Mouse (Mus musculus): Measurements from ENCODE around the gene Mylk4. TPM values are rescaled to one million over a fixed set of nuclear protein-coding genes. Genes with fewer than 3 reads are reported as not detected.

The Mylk4 gene
- polyA plus RNA-seq (2016; fragmentation: Nextera tagmentation; extraction: Ambion mirVana): 0.13 and 0.26 TPM in 2 replicates

GRCm38 (mm10) chr13:32783816-32784215 lies at the start of gene Mylk4:
TSS of gene Mylk4 (minus strand) at chr13:32783954.
- H3K4me1 ChIP-seq: no peaks in the 10 kb centered on the region
- WGBS: 80% methylated on average over 8 of the region's 8 CpGs
- DNase-seq (ENCODE audit: low spot score): no peak

GRCm38 (mm10) chr13:32833237-32833636 lies 49.5 kb upstream of the Mylk4 start:
- Histone ChIP-seq H3K4me1 (no peaks in the 10 kb centered on the region), H3K4me3 (no peak overlapping the region), H3K27me3 (ENCODE audit: low read depth, poor library complexity, severe bottlenecking) (no peaks in the 10 kb centered on the region), H3K36me3 (no peaks in the 10 kb centered on the region), H3K27ac (no peak overlapping the region), H3K9me3 (replicated peaks) (no peaks in the 10 kb centered on the region)
- DNase-seq (ENCODE audit: low spot score): no peak
- 82% methylated on average over 6 of the region's 6 CpGs for WGBS

More at GRCm38 (mm10) chr13:32783816-32784215, at the start of gene Mylk4:
- Histone ChIP-seq H3K4me3 (no peak within 1 kb of the TSS), H3K27me3 (ENCODE audit: low read depth, poor library complexity, severe bottlenecking) (no peaks in the 10 kb centered on the region), H3K36me3 (no peaks in the 10 kb centered on the region), H3K27ac (no peak within 1 kb of the TSS), H3K9me3 (replicated peaks) (no peaks in the 10 kb centered on the region)

- H3K27ac ChIP-seq: no peak overlapping the region
- no peaks in the 10 kb centered on the region for H3K4me1 ChIP-seq
- no peaks in the 10 kb centered on the region for H3K36me3 ChIP-seq
- DNase-seq (ENCODE audit: low spot score): no peak
- H3K4me3 ChIP-seq: no peak overlapping the region
- WGBS: 81% methylated on average over 3 of the region's 3 CpGs
- H3K27me3 ChIP-seq (ENCODE audit: low read depth, poor library complexity, severe bottlenecking): no peaks in the 10 kb centered on the region
- no peaks in the 10 kb centered on the region for H3K9me3 ChIP-seq (replicated peaks)
Measured at GRCm38 (mm10) chr13:32832776-32833175, 49.0 kb upstream of the Mylk4 start.

DNA sequence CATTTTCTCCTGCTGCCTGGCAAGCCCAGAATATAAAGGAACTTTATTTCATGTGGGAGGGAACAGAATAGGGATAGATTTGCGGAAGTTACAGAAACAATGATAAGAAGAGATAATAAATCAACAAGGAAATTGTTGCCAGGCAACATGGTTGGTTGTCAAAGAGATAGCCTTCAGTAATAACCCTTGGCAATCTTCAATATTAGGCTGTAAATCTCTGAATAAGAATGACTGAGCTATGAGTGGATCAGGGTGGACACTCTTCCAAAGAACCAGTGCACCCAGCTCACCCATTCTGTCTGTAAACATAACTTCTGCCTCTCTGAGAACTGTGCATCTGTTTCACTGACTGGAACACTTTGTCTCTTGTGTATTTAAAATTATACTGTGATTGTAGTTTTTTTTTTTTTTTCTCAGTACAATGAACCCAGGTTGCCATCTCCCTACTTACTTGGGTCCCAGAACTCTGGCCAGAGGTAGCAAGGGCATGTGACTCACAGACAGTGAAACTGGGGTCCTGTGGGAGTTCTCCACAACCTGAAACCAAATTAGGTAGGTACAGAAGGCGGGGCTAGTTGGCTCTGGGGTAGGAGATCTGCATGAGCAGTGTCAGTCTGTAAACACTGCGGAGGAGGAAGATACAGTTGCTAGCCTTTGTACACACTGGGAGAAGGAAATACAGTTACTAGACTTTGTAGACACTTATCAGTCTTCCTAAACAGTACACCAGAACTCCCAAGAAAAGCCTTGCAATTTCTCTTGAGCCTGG lies 47.9 kb upstream of the Mylk4 start:
- WGBS: 85% methylated on average over 3 of the region's 3 CpGs
- no peak overlapping the region for H3K4me3 ChIP-seq
- H3K27me3 ChIP-seq (ENCODE audit: low read depth, poor library complexity, severe bottlenecking): no peaks in the 10 kb centered on the region
- no peak for DNase-seq (ENCODE audit: low spot score)
- no peaks in the 10 kb centered on the region for H3K4me1 ChIP-seq
- no peaks in the 10 kb centered on the region for H3K9me3 ChIP-seq (replicated peaks)
- no peaks in the 10 kb centered on the region for H3K36me3 ChIP-seq
- H3K27ac ChIP-seq: no peak overlapping the region

GRCm38 (mm10) chr13:32828886-32829285 lies 45.1 kb upstream of the Mylk4 start:
- DNase-seq (ENCODE audit: low spot score): no peak
- Histone ChIP-seq H3K36me3 (no peaks in the 10 kb centered on the region), H3K27me3 (ENCODE audit: low read depth, poor library complexity, severe bottlenecking) (no peaks in the 10 kb centered on the region), H3K4me3 (no peak overlapping the region), H3K9me3 (replicated peaks) (no peaks in the 10 kb centered on the region), H3K4me1 (no peaks in the 10 kb centered on the region), H3K27ac (no peak overlapping the region)
- 87% methylated on average over 4 of the region's 4 CpGs for WGBS

DNA sequence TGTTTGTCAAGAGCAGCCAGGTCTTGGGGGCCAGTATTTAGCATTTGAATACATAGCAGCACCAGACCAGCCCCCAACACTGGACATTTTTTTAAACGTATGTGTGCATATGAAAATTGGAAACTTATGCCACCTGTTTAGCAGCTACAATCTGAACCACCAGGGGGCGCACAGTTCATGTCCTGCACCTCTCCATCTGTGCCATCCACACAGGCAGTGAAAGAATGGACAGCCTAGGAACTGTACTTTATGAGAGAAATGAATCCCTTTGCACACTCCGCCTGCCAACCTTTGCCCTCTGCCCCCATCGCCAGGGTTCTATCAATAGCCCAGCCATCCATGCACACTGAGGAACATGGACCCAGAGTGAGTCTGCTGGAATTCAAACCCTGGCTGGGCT lies 44.2 kb upstream of the Mylk4 start:
- Histone ChIP-seq H3K36me3 (0 out of 2 replicates have a peak, but pooled peaks cover 3% of the 10 kb centered on the region), H3K4me3 (no peak overlapping the region), H3K27me3 (ENCODE audit: low read depth, poor library complexity, severe bottlenecking) (no peaks in the 10 kb centered on the region), H3K9me3 (replicated peaks) (no peaks in the 10 kb centered on the region), H3K4me1 (no peaks in the 10 kb centered on the region), H3K27ac (no peak overlapping the region)
- DNase-seq (ENCODE audit: low spot score): peak; percentile 63
- WGBS: 63% methylated on average over 4 of the region's 4 CpGs

- H3K4me3 ChIP-seq: no peak overlapping the region
- DNase-seq (ENCODE audit: low spot score): no peak
- no peaks in the 10 kb centered on the region for H3K9me3 ChIP-seq (replicated peaks)
- peaks cover 8% of the 10 kb centered on the region; the same call in 1 of the 2 replicates for H3K36me3 ChIP-seq
- no peaks in the 10 kb centered on the region for H3K4me1 ChIP-seq
- H3K27ac ChIP-seq: no peak overlapping the region
- WGBS: 81% methylated on average over 3 of the region's 3 CpGs
- H3K27me3 ChIP-seq (ENCODE audit: low read depth, poor library complexity, severe bottlenecking): no peaks in the 10 kb centered on the region
Measured at GRCm38 (mm10) chr13:32827111-32827822, 43.5 kb upstream of the Mylk4 start.

- Histone ChIP-seq H3K27me3 (ENCODE audit: low read depth, poor library complexity, severe bottlenecking) (no peaks in the 10 kb centered on the region), H3K4me3 (no peak overlapping the region), H3K36me3 (peaks cover 22% of the 10 kb centered on the region), H3K4me1 (no peaks in the 10 kb centered on the region), H3K9me3 (replicated peaks) (no peaks in the 10 kb centered on the region), H3K27ac (no peak overlapping the region)
- WGBS: 91% methylated on average over 8 of the region's 8 CpGs
- DNase-seq (ENCODE audit: low spot score): no peak
Measured at GRCm38 (mm10) chr13:32825546-32825945, 41.8 kb upstream of the Mylk4 start.

DNA sequence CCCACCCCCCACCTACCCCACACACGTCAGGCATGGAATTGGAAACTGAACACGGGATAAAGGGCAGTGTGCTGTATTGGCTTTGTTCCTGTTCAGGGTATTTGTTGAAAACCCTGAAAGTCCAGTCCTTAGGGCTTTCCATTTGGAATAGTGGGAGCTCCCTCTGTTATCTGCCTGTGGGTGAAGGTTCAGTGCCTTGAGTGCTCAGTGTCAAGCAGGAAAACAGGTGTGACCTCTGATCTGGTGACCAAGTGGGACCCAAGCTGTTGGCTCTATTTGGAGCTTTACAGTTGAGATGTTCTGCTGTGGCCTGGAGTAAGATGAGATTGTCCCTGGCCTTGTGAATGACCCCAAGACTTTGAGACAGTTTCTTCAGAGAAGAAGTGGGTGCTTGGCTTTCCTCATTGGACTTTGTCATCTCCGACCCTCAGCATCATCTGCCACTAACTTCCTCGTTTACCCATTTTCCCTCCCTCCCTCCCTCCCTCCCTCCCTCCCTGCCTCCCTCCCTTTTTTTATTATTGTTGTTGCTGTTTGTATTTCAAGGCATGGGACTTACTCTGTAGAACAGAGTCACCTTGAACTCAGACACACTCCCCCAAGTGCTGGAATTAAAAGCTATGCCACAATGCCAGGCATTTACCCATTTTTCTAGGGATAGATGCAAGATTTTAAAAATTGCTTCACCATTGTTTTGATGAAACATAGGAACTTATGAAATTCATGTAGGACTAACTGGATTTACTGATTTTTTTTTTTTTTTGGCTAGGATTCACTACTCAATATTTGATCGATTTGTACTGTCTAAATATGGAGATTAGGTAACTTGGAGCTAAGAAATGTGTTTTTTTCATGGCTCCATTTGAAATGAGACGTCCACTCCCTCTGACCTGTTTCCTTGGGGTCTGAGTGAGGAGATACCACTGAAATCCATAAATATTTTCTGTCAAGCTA lies 40.9 kb upstream of the Mylk4 start:
- H3K4me1 ChIP-seq: no peaks in the 10 kb centered on the region
- 86% methylated on average over 6 of the region's 6 CpGs for WGBS
- DNase-seq (ENCODE audit: low spot score): no peak
- H3K36me3 ChIP-seq: peaks cover 31% of the 10 kb centered on the region
- H3K27me3 ChIP-seq (ENCODE audit: low read depth, poor library complexity, severe bottlenecking): no peaks in the 10 kb centered on the region
- no peak overlapping the region for H3K27ac ChIP-seq
- H3K4me3 ChIP-seq: no peak overlapping the region
- H3K9me3 ChIP-seq (replicated peaks): no peaks in the 10 kb centered on the region

DNA sequence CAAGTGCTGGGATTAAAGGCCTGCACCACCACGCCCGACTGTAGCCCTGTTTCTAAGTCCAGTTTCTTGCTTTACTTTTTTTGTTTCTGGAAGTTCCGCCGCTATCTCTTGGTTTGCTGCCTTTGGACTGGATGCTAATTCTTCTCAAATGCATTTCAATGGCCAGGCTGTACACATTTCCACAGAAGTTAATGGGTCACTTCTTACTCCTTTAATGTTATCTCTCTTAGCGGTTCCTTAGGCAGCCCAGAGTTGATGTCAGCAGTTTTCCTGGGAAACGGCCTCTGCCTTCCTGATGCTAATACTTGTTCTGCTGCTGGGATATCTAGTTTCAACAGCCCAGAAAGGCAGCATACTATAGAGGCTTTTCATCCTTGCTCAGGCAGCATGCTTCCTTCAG lies 39.4 kb upstream of the Mylk4 start:
- Histone ChIP-seq H3K36me3 (peaks cover 44% of the 10 kb centered on the region), H3K4me3 (no peak overlapping the region)
- WGBS: 88% methylated on average over 6 of the region's 6 CpGs

DNA sequence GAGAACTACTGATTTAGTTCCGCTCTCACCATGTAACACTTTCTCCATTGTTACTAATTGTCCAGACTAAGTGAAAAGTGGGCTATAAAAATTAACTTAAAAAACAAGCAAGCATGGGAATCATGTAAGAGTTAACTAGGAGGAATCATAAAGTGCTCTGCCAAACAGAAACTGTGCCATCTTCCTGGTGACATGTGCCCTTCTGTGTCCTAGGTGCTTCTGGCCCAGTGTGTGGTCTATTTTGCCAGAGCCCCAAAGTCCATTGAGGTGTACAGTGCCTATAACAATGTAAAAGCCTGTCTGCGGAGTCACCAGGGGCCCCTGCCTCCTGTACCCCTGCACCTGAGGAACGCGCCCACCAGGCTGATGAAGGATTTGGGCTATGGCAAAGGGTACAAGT lies 37.9 kb upstream of the Mylk4 start:
- no peaks in the 10 kb centered on the region for H3K27me3 ChIP-seq (ENCODE audit: low read depth, poor library complexity, severe bottlenecking)
- no peaks in the 10 kb centered on the region for H3K9me3 ChIP-seq (replicated peaks)
- peaks cover 57% of the 10 kb centered on the region for H3K36me3 ChIP-seq
- H3K27ac ChIP-seq: no peak overlapping the region
- H3K4me1 ChIP-seq: no peaks in the 10 kb centered on the region
- WGBS: 92% methylated on average over 4 of the region's 4 CpGs
- DNase-seq (ENCODE audit: low spot score): no peak
- H3K4me3 ChIP-seq: no peak overlapping the region

More for the DNA sequence above, 39.4 kb upstream of the Mylk4 start:
- no peaks in the 10 kb centered on the region for H3K27me3 ChIP-seq (ENCODE audit: low read depth, poor library complexity, severe bottlenecking)
- no peaks in the 10 kb centered on the region for H3K9me3 ChIP-seq (replicated peaks)
- no peak for DNase-seq (ENCODE audit: low spot score)
- H3K27ac ChIP-seq: no peak overlapping the region
- no peaks in the 10 kb centered on the region for H3K4me1 ChIP-seq

DNA sequence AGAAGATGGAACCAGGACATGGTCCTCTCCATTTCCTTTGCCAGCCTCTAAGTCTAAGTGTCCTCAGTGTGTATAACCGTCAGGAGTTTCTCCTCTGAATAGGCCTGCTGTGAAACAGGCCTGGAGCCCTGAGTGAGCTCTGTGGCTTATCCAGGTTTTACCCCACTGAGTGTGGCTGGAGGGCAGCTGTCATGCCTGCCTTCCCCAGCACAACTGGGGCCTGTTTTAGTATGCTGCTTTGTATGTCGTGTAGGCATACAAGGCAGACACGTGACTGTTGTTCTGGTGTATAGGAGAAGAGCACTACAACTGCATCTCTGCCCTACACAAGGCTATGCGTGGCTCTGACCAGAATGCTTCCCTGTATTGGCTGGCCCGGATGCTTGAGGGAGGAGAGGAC lies 36.2 kb upstream of the Mylk4 start:
- Histone ChIP-seq H3K36me3 (peaks cover 64% of the 10 kb centered on the region), H3K27ac (no peak overlapping the region), H3K9me3 (replicated peaks) (no peaks in the 10 kb centered on the region), H3K27me3 (ENCODE audit: low read depth, poor library complexity, severe bottlenecking) (no peaks in the 10 kb centered on the region), H3K4me3 (no peak overlapping the region), H3K4me1 (no peaks in the 10 kb centered on the region)
- no peak for DNase-seq (ENCODE audit: low spot score)
- 96% methylated on average over 5 of the region's 5 CpGs for WGBS

Data from limb, embryonic 10.5 days (tissue).